Mouse (Mus musculus): ENCODE data around the gene Hsd17b6.
"Not testable (repeated sequence)": the region's sequence is repeated elsewhere in the genome, so short reads cannot be mapped to it uniquely, and the experiment has no call there.

The Hsd17b6 gene

DNA sequence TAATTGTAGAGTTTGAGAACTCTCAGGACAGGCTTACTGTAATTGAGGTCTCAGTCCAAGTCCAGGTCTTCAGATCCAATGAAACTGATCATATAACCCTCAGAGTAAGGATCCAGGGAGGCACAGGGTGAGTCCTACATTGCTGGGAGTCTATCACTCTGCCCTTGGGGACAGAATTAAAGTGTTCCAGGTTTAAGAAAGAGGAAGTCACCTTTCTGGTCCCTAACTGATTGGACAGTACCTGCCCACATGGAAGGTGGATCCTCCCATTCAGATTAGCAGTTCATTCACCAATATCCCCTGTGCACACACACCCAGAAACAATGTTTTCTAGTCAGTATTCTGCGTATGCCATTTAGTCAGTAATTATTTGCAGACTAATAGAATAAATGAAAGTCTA is at the start of gene Hsd17b6:
TSS of gene Hsd17b6 (minus strand) at position 166 of the 400 bp plus-strand sequence.
- no peak for DNase-seq

DNA sequence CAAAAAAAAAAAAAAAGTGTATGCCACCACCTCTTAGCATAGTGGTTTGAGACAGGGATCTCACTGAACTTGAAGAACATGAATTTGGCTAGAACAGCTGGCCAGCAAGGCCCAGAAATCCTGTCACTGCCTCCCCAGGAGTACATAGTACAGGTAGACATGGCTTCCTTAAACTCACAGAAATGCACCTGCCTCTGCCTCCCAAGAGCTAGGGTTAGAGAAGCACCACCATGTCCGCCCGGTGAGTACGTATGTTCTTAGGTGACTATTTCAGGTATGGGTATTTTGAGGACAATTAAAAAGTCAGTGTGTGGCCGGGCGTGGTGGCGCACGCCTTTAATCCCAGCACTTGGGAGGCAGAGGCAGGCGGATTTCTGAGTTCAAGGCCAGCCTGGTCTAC is 45.6 kb upstream of the Hsd17b6 start:
- no peak for DNase-seq

DNA sequence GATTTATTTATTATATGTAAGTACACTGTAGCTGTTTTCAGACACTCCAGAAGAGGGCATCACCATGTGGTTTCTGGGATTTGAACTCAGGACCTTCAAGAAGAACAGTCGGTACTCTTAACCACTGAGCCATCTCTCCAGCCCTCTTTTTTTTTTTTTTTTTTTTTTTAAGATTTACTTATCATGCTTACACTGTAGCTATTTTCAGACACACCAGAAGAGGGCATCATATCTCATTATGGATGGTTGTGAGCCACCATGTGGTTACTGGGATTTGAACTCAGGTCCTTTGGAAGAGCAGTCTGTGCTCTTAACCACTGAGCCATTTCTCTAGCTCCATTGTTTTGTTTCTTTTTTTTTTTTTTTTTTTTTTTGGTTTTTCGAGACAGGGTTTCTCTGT is 44.7 kb upstream of the Hsd17b6 start:
- not testable (repeated sequence) for DNase-seq

DNA sequence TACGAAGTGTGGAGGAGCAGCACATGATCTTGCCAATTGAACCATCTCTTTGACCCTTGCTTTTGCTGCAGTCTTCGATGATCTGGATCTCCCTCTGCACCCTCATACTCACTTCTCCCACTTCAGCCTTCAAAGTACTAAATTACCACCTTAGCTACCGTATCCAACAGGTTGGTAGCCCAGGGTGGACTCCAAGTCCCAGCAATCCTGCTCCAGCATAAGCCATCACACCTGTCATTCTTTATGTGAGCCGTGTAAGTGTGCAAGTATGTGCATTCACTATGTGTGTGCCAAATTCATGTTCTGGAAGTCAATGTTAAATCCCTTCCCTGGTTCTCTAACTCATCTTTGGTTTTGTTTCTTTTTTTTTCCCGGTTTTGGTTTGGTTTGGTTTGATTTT is 44.2 kb upstream of the Hsd17b6 start:
- no peak for DNase-seq

DNA sequence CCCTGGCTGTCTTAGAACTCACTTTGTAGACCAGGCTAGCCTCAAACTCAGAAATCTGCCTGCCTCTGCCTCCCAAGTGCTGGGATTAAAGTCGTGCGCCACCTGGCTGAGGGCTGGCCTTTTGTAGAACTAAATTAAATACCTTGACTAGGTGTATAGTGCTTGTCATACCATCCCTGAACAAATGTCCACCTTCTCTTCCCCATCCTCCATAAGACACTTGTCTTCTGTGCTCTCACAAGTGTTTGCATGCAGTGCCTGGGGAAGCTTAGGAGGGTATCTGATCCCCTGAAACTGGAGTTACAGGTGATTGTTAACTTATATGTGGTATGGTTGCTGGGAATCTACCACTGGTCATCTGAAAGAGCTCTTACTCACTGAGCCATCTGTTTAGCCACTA is 42.9 kb upstream of the Hsd17b6 start:
- no peak for DNase-seq

DNA sequence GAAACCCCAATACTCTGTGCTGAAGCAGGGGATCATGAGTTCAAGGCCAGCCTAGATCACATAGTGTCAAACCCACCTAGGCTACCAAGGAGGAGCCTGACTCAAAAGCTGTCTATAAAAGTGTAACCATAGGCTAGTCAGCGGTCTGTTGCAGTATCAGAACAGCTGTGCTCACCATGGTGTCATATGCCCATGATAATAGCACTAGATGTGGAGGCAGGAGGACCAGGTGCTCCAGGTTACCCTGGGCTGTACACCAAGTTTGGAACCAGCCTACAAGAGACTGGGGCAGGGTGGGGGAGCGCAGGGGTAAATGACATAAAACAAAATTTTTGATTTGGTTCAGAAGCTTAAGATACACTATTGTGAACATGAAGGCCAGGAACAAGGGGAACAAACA is 42.3 kb upstream of the Hsd17b6 start:
- DNase-seq = no peak

DNA sequence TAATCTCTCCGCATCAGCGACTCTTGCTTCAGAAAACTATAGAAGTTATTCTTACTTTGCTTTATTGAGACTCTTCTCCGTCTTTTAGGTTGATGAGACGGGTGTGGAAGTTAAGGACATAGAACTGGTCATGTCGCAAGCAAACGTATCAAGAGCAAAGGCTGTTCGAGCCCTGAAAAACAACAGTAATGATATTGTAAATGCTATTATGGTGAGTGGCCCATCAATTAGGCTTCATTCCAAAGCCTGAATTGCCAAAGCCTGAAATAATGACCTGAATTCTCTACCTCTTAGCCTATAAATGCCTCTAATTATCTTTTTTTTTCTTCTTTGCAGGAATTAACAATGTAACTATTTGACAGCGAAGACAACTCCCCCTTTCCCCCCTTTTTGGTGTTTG is 40.7 kb upstream of the Hsd17b6 start:
- no peak for DNase-seq

DNA sequence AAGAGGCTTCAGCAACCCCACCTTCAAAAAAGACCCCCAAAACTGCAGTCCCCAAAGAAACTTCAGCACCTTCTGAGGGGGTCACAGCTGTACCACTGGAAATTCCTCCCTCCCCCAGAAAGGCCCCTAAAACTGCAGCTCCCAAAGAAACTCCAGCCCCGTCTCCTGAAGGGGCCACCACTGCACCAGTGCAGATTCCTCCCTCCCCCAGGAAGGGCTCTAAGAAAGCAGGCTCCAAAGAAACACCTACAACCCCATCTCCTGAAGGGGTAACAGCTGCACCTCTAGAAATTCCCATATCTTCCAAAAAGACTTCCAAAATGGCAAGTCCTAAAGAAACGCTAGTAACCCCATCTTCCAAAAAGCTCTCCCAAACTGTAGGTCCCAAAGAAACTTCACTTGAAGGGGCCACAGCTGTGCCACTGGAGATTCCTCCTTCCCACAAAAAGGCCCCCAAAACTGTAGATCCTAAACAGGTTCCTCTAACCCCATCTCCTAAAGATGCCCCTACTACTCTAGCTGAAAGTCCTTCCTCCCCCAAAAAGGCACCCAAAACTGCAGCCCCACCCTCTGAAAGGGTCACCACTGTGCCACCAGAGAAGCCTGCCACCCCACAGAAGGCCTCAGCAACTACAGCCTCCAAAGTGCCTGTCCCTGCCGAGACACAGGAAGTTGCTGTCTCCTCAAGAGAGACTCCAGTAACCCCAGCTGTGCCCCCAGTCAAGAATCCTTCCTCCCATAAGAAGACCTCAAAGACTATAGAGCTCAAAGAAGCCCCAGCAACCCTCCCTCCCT is 35.8 kb upstream of the Hsd17b6 start:
- DNase-seq = peak; percentile 59

DNA sequence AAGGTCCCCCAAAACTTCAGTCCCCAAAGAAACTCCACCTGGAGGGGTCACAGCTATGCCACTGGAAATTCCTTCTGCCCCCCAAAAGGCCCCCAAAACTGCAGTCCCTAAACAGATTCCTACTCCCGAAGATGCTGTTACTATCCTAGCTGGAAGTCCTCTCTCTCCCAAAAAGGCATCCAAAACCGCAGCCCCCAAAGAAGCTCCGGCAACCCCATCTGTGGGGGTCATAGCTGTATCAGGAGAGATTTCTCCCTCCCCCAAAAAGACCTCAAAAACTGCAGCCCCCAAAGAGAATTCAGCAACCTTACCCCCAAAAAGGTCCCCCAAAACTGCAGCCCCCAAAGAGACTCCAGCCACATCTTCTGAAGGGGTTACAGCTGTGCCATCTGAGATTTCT is 35.1 kb upstream of the Hsd17b6 start:
- DNase-seq = no peak

DNA sequence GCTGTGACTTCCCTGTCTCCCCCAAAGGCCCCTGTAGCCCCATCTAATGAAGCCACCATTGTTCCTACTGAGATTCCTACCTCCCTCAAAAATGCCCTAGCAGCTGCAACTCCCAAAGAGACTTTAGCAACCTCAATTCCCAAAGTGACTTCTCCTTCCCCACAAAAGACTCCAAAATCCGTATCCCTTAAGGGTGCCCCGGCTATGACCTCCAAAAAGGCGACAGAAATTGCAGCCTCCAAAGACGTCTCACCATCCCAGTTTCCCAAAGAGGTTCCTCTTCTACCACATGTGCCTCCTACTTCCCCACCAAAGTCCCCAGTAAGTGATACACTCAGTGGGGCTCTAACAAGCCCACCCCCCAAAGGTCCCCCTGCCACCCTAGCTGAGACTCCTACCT is 34.2 kb upstream of the Hsd17b6 start:
- DNase-seq = no peak

DNA sequence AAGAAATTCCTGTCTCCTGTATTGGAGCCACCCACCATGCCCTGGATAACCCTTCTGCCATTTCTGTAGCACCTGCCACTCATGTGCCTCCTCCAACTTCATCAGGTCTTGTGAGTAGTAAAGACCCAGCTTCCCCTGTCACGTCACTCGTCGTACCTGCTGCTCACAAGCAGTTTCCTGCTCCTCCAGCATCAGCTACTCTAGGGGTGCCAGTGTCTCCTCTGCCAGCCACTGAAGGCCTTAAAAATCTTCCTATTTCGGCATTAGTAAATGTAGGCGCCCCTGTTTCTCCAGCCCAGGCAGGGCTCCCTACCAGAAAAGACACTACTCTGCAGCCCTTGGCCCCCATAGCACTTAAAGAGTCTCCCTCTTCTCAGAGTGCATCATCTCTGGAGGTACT is 32.9 kb upstream of the Hsd17b6 start:
- DNase-seq = no peak

DNA sequence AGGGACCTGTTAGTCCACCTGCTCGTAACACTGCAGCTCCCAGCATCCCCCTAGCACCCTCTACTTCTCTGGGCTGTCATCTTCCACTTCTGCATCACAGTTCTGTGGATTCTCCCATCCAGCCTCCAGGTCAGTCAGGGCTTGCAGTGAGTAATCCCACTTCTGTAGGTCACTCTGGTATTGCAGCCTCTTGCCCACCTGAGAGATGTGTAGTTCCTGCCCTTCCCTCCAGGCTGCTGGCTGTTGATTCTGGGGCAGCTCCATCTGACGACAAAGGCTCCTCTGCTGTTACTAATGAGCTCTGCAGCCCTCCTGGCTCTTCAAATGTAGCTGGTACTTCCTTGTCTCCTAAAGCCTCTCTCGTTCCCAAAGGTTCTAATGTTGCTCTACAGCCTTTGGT is 32.4 kb upstream of the Hsd17b6 start:
- DNase-seq = no peak

DNA sequence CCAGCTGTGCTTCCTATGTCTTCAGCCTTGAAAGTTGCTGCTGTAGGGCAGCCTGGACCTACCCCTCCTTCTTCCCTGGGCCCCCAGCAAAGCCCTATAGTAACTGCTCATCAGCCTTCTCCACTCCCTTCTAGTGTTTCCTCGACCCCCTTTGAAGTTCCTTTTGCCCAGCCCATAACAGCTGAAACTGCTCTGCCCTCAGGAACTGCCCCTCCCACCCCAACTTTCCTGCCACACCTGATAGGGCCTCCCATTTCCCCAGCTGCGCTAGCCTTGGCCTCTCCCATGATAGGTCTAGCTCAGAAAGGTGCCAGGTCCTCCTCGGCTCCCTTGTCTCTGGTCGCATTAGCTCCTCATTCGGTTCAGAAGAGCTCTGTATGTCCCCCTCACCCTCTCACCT is 31.8 kb upstream of the Hsd17b6 start:
- DNase-seq = peak; percentile 61

DNA sequence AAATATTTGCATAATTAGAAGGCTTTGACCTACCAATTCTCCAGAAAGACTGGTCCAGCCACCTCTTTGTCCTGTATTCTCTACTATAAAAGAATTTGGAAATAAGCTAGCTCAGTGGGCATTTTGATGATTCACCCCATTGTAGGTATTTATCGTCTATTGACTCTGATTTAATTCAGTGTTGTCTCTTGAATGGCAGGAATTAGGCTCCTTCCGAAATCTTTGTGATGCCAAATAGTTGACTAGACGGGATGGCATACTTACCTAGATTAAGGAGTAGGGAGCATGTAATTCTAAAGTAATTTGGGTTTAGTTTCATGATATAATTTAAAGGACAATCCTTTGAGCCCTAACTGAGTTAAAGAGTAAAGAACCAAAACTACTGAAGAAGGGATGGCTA is 30.5 kb upstream of the Hsd17b6 start:
- DNase-seq = no peak

DNA sequence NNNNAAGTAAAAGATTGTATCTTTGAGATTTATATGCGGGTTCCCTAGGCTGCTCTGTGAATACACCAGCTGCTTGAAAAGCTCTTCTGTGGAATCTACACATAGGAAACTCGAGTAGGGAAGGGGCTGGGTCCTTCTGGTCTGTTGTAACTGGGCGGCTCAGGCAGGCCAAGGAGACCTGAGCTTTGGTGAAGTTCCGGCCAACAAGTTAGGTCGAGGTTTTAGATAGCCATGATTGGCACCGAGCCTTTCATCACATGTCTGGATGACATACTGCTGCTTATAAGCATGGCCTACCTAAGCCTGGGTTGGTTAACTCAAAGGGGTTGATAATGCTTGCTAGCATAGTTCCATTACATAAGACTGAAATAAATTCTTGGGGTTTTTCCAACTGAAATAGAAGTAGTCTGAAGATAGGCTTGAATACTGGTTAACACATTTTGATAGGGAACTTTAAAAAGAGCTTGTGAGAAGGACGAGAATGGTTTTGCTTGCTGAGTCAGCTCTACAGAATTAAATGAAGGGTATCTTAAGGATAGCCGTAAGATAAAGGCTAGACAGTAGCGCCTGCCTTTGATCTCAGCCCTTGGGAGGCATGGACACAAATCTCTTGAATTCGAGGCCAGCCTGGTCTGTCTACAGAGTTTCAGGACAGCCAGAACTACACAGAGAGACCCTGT is 29.5 kb upstream of the Hsd17b6 start:
- DNase-seq = no peak

DNA sequence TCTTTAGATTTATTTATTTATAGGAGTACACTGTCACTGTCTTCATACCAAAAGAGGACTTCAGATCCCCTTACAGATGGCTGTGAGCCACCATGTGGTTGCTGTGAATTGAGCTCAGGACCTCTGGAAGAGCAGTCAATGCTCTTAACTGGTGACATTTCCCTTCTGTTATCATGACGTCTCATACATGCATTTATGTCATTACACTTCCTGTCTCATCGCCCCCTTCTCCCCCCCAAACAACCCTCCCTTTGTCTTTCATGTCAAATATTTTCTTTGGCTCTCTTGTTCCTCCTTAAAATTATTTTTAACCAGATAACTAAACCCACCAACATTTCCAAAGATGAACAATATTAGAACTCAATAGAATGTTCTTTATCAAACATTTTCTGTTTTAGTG is 23.4 kb upstream of the Hsd17b6 start:
- no peak for DNase-seq

DNA sequence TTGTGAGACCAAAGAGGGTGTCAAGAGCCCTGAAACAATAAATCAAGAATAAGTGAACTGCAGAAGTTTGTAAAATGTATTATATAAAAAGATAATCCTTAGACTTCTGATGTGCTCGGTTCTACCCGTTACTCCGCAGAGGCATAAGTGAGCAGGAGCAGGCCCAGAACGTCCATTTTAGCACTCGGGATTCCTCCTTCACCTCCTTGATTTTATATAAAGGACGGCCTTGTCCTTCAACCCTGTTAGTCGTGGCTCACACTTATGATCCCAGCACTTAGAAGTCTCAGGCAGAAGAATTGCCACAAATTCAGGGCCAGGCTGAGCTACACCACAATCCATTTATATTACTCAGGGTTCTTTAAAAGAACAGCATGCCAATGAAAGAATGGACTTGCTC is 22.5 kb upstream of the Hsd17b6 start:
- no peak for DNase-seq

DNA sequence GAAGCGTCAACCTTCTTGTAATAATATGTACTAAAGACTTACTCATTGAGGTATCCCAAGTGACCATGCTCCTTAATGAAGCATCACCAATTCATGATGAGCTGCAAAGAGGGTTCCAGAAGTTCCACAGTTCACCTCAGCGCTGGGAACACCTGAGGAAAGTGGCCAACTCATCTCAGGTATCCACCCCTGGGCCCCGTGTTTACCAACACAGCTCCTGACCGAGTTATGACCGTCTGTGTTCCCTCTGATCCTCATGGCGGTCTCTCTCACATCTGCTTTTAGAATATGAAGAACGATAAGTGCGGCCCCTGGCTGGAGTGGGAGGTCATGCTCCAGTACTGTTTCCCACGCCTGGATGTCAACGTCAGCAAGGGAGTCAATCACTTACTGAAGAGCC is 16.1 kb upstream of the Hsd17b6 start:
- DNase-seq = no peak

DNA sequence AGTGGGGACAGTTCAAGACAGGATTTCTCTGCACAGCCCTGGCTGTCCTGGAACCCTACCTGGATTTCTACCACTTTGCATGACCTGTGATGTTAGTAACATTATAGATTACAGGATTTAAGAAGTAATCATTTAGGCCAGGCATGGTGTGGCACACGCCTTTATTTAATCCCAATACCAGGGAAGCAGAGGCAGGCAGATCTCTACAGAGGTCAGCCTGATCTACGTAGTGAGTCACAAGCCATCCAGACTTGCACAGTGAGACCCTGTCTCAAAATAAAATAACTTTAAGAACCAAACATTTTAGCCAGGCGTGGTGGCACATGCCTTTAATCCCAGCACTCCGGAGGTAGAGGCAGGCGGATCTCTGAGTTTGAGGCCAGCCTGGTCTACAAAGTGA is 14.8 kb upstream of the Hsd17b6 start:
- no peak for DNase-seq

DNA sequence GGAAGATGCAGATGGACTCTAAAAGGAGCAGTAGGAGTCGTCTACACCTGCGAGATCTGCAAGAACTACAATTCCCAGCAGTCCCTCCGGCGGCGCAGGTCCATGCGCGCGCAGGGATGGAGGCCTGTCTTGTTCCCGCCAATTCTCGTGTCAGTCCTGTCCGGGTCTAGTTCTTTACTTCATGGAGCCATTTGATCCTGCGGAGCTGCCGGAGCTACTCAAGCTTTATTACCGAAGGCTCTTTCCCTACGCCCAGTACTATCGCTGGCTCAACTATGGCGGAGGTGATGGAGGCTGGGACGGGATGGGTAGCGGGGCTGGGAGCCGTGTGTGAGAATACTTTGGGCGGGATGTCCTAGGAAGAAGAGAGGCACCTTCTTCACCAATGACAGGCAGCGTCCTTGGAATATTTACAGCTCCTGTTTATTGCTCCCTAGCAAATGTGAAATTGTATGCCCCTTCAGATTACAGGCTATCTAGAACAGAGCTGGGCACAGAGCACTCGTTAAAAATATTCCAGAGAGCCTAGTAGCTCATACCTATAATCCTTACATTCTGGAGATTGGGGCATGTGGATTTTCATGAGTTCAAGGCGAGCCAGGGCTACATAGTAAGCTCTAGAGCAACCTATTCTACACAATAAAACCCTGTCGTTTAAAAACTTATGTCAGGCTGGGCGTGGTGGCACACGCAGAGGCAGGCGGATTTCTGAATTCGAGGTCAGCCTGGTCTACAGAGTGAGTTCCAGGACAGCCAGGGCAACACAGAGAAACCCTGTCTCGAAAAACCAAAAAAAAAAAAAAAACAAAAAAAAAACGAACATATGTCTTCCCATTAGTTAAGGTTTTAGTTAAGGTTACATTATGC is 7.9 kb upstream of the Hsd17b6 start, which contains the start of gene Prim1:
TSS of gene Prim1 (plus strand) at position 101 of the 867 bp plus-strand sequence.
- peak; percentile 88 for DNase-seq

DNA sequence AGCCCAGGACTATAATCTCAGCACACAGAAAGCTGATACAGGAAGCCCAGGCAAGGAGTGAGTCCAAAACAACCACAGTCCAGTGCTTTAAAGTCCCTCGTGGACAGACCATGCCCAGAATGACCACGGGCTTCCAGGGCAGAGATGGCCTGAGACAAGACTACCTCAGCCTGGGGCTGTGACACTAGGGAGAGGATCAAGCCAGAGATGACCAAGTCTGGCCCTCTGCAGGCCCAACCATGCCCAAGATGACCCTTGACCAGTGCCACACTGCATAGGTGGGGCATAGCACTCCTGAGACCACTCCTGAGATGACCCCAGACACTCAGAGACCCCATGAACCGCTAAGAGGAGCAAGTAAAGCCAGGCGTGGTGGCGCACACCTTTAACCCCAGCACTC is 2.3 kb upstream of the Hsd17b6 start:
- DNase-seq = no peak

DNA sequence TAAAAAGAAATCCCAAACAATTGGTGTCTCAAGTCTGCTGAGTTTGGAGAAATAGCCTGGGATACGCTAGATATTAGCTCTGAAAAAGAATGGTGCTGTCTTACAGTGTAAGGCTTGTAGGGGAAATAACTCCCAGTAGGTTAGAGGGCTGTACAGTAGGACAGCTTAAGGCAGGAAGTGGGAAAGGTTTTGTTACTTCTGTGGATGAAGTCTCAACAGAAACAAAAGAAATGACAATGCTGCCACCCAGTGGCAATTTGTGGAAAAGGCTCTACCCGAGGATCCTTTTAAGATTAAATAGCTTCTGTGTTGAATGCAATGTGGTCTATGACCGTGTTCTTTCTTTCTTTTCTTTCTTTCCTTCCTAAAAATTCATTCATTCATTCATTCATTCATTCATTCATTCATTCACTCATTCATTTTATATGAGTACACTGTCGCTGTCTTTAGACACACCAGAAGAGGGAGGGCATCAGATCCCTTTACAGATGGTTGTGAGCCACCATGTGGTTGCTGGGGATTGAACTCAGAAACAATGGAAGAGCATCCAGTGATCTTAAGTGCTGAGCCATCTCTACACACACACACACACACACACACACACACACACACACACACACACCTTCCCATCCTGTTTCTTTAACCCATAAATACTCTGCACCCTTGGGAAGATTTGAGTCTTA is 937 bp upstream of the Hsd17b6 start:
- peak; percentile 86 for DNase-seq

DNA sequence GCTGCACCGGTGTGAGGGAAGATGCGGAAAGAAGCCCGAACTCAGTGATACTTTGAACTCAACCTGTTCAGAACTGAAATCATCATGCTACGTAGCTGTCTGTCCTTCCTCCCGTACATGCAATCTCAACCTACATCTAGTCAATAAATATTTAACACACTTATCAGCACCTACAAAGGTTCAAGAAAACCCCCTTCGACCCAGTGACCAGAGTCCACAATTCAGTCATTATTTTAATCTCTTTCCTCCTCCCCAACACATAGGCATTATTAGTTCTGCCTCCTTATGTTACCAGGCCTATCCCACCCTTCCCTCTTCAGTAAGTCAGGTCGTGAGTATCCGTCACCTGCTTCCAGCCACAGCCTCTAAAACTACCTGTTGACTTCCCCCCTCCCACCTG is 1.9 kb downstream of the Hsd17b6 start:
- no peak for DNase-seq

Data from thymus, postnatal 14 days (tissue).